Mouse (Mus musculus): Measurements from ENCODE around the gene Csk.
A peak's percentile ranks its signal among the peaks of the same experiment; 100 is the strongest.

Csk gene

GRCm38 (mm10) chr9:57657843-57658242 is 4.4 kb upstream of the Csk start:
- DNase-seq (ENCODE audit: low spot score), result no peak

GRCm38 (mm10) chr9:57656631-57657350 is 3.4 kb upstream of the Csk start:
- DNase-seq (ENCODE audit: low spot score), result no peak

DNA sequence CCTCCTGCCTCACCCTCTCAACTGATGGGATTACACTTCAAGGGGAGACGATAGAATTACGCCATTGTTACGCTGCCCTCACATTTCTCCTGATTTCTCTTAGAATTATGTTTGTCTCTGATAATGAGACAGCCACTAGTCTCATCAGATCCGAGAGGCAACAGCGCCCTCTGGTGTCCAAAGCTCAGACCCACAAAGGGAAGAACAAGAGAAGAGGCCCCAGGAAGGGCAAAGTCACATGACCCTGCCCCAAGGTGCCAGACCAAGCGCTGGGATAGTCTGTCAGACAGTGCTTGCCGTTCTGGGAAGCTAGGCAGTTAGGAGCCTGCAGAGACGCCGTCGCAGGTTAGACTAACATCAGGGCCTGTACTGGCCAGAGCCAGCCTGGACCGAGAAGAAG is 2.3 kb upstream of the Csk start:
- peak; percentile 87 for DNase-seq (ENCODE audit: low spot score)

GRCm38 (mm10) chr9:57654966-57655365 is 1.5 kb upstream of the Csk start:
- no peak for DNase-seq (ENCODE audit: low spot score)

DNA sequence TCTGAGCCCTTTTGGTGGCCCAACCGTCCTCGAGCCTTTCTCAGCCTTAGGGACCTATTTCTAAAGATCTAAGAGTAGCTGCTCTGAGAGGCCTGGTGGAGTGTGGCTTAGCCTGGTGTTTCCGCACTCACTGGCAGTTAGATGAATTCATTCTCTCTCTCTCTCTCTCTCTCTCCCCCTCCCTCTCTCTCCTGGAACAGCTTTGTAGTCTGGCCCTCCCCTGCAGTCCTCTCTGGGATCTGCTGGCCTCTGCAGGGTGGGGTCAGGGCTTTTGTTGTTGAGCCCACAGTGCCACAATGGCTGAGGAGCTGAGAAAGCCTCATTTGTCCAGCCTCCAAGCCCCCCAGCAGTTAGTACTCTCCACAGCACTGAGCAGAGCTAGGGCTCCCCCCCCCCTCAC is 576 bp downstream of the Csk start:
- no peak for DNase-seq (ENCODE audit: low spot score)

- DNase-seq (ENCODE audit: low spot score), result no peak
These were observed 1.1 kb downstream of the Csk start for GRCm38 (mm10) chr9:57652351-57652750.

GRCm38 (mm10) chr9:57650786-57651311 is 2.6 kb downstream of the Csk start:
- no peak for DNase-seq (ENCODE audit: low spot score)

DNA sequence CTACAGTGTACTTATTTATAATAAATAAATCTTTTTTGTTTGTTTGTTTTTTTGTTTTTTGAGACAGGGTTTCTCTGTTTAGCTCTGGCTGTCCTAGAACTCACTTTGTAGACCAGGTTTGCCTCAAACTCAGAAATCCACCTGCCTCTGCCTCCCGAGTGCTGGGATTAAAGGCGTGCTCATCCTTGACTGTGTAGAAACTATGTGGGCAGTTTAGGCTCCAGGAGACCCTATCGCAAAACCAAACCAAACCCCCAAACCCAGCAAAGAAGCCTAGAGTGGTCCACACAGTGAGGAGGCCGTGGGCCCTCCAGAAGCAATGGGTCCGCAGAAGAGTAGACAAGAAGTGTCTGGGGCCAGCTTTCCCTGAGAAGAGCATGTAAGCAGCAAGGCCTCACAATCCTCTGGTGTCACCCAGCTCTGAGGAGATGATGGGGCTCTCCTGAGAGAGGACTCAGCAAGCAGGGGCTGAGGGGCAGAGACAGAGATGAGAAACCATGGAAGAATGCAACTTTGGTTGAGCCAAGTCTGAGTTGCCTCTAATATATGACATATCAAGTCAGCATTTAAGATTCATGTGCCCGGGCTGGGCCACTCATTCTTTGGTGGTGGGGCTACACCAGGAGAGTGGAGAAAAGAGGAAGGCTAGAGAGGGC is 3.2 kb downstream of the Csk start:
- DNase-seq (ENCODE audit: low spot score), result no peak

DNA sequence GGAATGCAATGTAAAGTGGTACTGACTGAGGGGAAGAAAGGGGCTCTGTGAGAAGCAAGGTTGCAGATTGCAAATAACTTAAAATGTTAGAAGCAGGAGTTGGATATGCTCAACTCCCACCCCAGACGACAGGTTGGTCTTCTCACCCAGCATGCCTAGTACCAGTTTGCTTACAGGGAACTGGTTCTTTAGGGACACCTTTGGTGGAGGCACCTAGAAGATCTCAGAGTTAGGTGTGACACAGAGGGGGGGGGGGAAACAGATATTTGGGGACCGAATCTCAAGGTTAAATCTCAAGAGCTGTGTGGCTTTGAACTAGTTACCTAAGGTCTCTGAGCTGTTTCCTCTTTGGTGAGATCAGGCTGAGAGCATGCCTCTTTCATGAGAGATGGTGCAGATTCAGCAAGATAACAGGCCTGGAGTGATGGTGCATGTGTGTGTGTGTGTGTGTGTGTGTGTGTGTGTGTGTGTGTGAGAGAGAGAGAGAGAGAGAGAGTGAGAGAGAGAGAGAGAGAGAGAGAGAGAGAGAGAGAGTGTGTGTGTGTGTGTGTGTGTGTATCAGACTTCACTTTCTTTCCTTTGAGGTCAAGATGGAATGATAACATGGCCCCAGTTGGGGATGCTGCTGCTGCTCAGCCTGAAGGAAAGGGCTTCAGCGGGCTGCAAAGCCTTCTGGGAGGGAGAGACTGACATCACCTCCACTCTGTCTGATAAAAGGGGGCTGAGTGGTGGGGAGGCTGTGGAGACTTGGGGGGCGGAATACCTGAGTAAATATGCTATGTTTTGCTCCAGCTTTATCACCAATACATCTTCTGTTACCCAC is 5.9 kb downstream of the Csk start:
- no peak for DNase-seq (ENCODE audit: low spot score)

- no peak for DNase-seq (ENCODE audit: low spot score)
These were observed 6.8 kb downstream of the Csk start for GRCm38 (mm10) chr9:57646551-57647103.

GRCm38 (mm10) chr9:57644944-57645893 is 8.2 kb downstream of the Csk start:
- peak; percentile 79 for DNase-seq (ENCODE audit: low spot score)

GRCm38 (mm10) chr9:57644442-57644943 is 8.9 kb downstream of the Csk start:
- DNase-seq (ENCODE audit: low spot score), result no peak

GRCm38 (mm10) chr9:57643856-57644180 is 9.6 kb downstream of the Csk start:
- DNase-seq (ENCODE audit: low spot score), result no peak

GRCm38 (mm10) chr9:57643169-57643855 is 10.1 kb downstream of the Csk start:
- no peak for DNase-seq (ENCODE audit: low spot score)

- no peak for DNase-seq (ENCODE audit: low spot score)
These were observed 11.5 kb downstream of the Csk start for GRCm38 (mm10) chr9:57641775-57642550.

DNA sequence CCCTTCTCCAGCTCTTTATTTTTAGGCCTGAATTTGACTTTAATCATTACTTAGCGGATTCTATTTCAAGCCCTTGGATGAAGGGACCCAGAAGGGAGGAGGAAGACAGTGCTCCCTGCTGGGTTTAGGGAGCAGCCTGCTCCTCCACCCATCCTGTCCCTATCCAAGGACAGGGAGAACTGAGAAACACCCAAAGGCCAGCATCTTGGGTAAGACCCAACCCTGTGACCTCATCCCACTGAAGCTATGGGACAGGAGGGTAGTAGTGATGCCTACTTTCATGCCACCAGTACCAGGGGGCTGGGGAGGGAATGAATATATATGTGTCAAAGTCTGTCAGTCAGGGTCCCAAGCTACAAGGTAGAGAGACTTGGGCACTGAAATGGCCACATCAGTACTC is 12.4 kb downstream of the Csk start:
- no peak for DNase-seq (ENCODE audit: low spot score)

DNA sequence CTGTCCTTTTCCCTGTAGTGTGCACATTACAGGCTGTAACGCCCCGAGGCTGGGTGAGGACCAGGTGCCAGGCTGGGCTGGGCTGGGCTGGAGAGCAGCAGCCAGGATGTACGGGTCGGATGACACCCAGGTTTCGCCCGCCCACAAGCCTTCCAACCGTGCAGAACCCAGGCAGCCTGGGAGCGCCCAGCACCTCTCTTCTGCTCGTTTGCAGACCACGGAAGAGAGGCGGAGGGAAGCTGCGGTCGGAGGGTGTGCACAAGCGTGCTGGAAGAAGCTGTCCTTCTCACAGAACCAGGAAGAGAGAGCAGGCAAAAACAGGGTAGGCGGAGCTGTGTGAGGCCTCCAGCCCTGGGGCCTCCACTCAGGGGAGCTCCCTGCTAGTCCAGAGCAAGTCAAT is 13.0 kb downstream of the Csk start:
- no peak for DNase-seq (ENCODE audit: low spot score)

- no peak for DNase-seq (ENCODE audit: low spot score)
These were observed 13.6 kb downstream of the Csk start for GRCm38 (mm10) chr9:57639661-57640328.
